Mouse (Mus musculus): ENCODE results near the gene Piezo1. TPM values are rescaled to one million over a fixed set of nuclear protein-coding genes. Genes with fewer than 3 reads are reported as not detected.

The Piezo1 gene
- total and polyA plus RNA-seq, 2 experiments = 2.2 to 11.1 TPM

GRCm38 (mm10) chr8:122457171-122457570 is 94.0 kb downstream of the Piezo1 start:
- no peak for TF ChIP-seq CTCF (IDR thresholded peaks at IDR 0.05; ENCODE audit: low read depth, low read length)
- no peak for TF ChIP-seq POLR2A (IDR thresholded peaks at IDR 0.05; ENCODE audit: extremely low read depth, insufficient read depth, low read length)

GRCm38 (mm10) chr8:122454409-122454808 is 96.7 kb downstream of the Piezo1 start:
- WGBS = 76% methylated on average over 6 of the region's 6 CpGs
- no peak for DNase-seq (ENCODE audit: extremely low read depth, low read depth, low spot score)
- no peaks in the 10 kb centered on the region for H3K79me2 ChIP-seq (ENCODE audit: control insufficient read depth, insufficient read depth, low read length)
- H3K4me3 ChIP-seq (ENCODE audit: insufficient read depth, low read depth, low read length) = no peak overlapping the region
- H3K36me3 ChIP-seq (ENCODE audit: control insufficient read depth, insufficient read depth, low read length) = no peaks in the 10 kb centered on the region
- H3K9ac ChIP-seq (ENCODE audit: low read depth, low read length) = no peak overlapping the region
- no peaks in the 10 kb centered on the region for H3K27me3 ChIP-seq (ENCODE audit: control insufficient read depth, insufficient read depth, low read length)
- H3K27ac ChIP-seq (replicated peaks; ENCODE audit: insufficient read depth, low read depth, low read length) = no peak overlapping the region
- no peaks in the 10 kb centered on the region for H3K4me1 ChIP-seq (ENCODE audit: control insufficient read depth, insufficient read depth, low read length)
- no peak for TF ChIP-seq POLR2A (IDR thresholded peaks at IDR 0.05; ENCODE audit: extremely low read depth, insufficient read depth, low read length)
- no peak for TF ChIP-seq CTCF (IDR thresholded peaks at IDR 0.05; ENCODE audit: low read depth, low read length)

More at GRCm38 (mm10) chr8:122457171-122457570, 94.0 kb downstream of the Piezo1 start:
- no peak for DNase-seq (ENCODE audit: extremely low read depth, low read depth, low spot score)
- Histone ChIP-seq H3K27ac (replicated peaks; ENCODE audit: insufficient read depth, low read depth, low read length) (no peak overlapping the region), H3K9ac (ENCODE audit: low read depth, low read length) (no peak overlapping the region), H3K36me3 (ENCODE audit: control insufficient read depth, insufficient read depth, low read length) (no peaks in the 10 kb centered on the region), H3K27me3 (ENCODE audit: control insufficient read depth, insufficient read depth, low read length) (no peaks in the 10 kb centered on the region), H3K79me2 (ENCODE audit: control insufficient read depth, insufficient read depth, low read length) (no peaks in the 10 kb centered on the region), H3K4me3 (ENCODE audit: insufficient read depth, low read depth, low read length) (no peak overlapping the region), H3K4me1 (ENCODE audit: control insufficient read depth, insufficient read depth, low read length) (peaks cover 9% of the 10 kb centered on the region)
- 89% methylated on average over 11 of the region's 11 CpGs for WGBS

GRCm38 (mm10) chr8:122452154-122452553 is 99.0 kb downstream of the Piezo1 start:
- H3K27me3 ChIP-seq (ENCODE audit: control insufficient read depth, insufficient read depth, low read length) = no peaks in the 10 kb centered on the region
- H3K79me2 ChIP-seq (ENCODE audit: control insufficient read depth, insufficient read depth, low read length) = no peaks in the 10 kb centered on the region
- no peak overlapping the region for H3K4me3 ChIP-seq (ENCODE audit: insufficient read depth, low read depth, low read length)
- no peak for TF ChIP-seq POLR2A (IDR thresholded peaks at IDR 0.05; ENCODE audit: extremely low read depth, insufficient read depth, low read length)
- no peak for TF ChIP-seq CTCF (IDR thresholded peaks at IDR 0.05; ENCODE audit: low read depth, low read length)
- no peak for DNase-seq (ENCODE audit: extremely low read depth, low read depth, low spot score)
- no peaks in the 10 kb centered on the region for H3K4me1 ChIP-seq (ENCODE audit: control insufficient read depth, insufficient read depth, low read length)
- no peaks in the 10 kb centered on the region for H3K36me3 ChIP-seq (ENCODE audit: control insufficient read depth, insufficient read depth, low read length)
- no peak overlapping the region for H3K9ac ChIP-seq (ENCODE audit: low read depth, low read length)
- H3K27ac ChIP-seq (replicated peaks; ENCODE audit: insufficient read depth, low read depth, low read length) = no peak overlapping the region
- 94% methylated on average over 10 of the region's 10 CpGs for WGBS

- H3K9ac ChIP-seq (ENCODE audit: low read depth, low read length) = no peak overlapping the region
- H3K27me3 ChIP-seq (ENCODE audit: control insufficient read depth, insufficient read depth, low read length) = no peaks in the 10 kb centered on the region
- TF ChIP-seq CTCF (IDR thresholded peaks at IDR 0.05; ENCODE audit: low read depth, low read length) (no peak), POLR2A (IDR thresholded peaks at IDR 0.05; ENCODE audit: extremely low read depth, insufficient read depth, low read length) (no peak)
- no peaks in the 10 kb centered on the region for H3K4me1 ChIP-seq (ENCODE audit: control insufficient read depth, insufficient read depth, low read length)
- no peak overlapping the region for H3K4me3 ChIP-seq (ENCODE audit: insufficient read depth, low read depth, low read length)
- no peaks in the 10 kb centered on the region for H3K36me3 ChIP-seq (ENCODE audit: control insufficient read depth, insufficient read depth, low read length)
- no peaks in the 10 kb centered on the region for H3K79me2 ChIP-seq (ENCODE audit: control insufficient read depth, insufficient read depth, low read length)
- WGBS = 81% methylated on average over 7 of the region's 7 CpGs
- no peak overlapping the region for H3K27ac ChIP-seq (replicated peaks; ENCODE audit: insufficient read depth, low read depth, low read length)
- no peak for DNase-seq (ENCODE audit: extremely low read depth, low read depth, low spot score)
These were observed 99.9 kb downstream of the Piezo1 start for GRCm38 (mm10) chr8:122451161-122451703.

GRCm38 (mm10) chr8:122445203-122445602 is 105.9 kb downstream of the Piezo1 start:
- no peak overlapping the region for H3K27ac ChIP-seq (replicated peaks; ENCODE audit: insufficient read depth, low read depth, low read length)
- DNase-seq (ENCODE audit: extremely low read depth, low read depth, low spot score) = no peak
- no peaks in the 10 kb centered on the region for H3K79me2 ChIP-seq (ENCODE audit: control insufficient read depth, insufficient read depth, low read length)
- TF ChIP-seq POLR2A (IDR thresholded peaks at IDR 0.05; ENCODE audit: extremely low read depth, insufficient read depth, low read length) (no peak), CTCF (IDR thresholded peaks at IDR 0.05; ENCODE audit: low read depth, low read length) (peak; percentile 24; the same call in 1 of the 2 replicates)
- H3K36me3 ChIP-seq (ENCODE audit: control insufficient read depth, insufficient read depth, low read length) = no peaks in the 10 kb centered on the region
- H3K27me3 ChIP-seq (ENCODE audit: control insufficient read depth, insufficient read depth, low read length) = no peaks in the 10 kb centered on the region
- H3K4me1 ChIP-seq (ENCODE audit: control insufficient read depth, insufficient read depth, low read length) = peaks cover 5% of the 10 kb centered on the region
- H3K9ac ChIP-seq (ENCODE audit: low read depth, low read length) = no peak overlapping the region
- H3K4me3 ChIP-seq (ENCODE audit: insufficient read depth, low read depth, low read length) = no peak overlapping the region
- 70% methylated on average over 3 of the region's 3 CpGs for WGBS

GRCm38 (mm10) chr8:122444058-122444748 is 106.9 kb downstream of the Piezo1 start:
- Histone ChIP-seq H3K4me3 (ENCODE audit: insufficient read depth, low read depth, low read length) (peak overlapping the region; percentile 51), H3K27ac (replicated peaks; ENCODE audit: insufficient read depth, low read depth, low read length) (peak overlapping the region; percentile 75), H3K79me2 (ENCODE audit: control insufficient read depth, insufficient read depth, low read length) (no peaks in the 10 kb centered on the region), H3K27me3 (ENCODE audit: control insufficient read depth, insufficient read depth, low read length) (no peaks in the 10 kb centered on the region), H3K4me1 (ENCODE audit: control insufficient read depth, insufficient read depth, low read length) (peaks cover 5% of the 10 kb centered on the region), H3K36me3 (ENCODE audit: control insufficient read depth, insufficient read depth, low read length) (no peaks in the 10 kb centered on the region), H3K9ac (ENCODE audit: low read depth, low read length) (0 out of 2 replicates have a peak overlapping the region, but pooled peaks have one; percentile 11)
- DNase-seq (ENCODE audit: extremely low read depth, low read depth, low spot score) = peak; percentile 90
- TF ChIP-seq POLR2A (IDR thresholded peaks at IDR 0.05; ENCODE audit: extremely low read depth, insufficient read depth, low read length) (no peak), CTCF (IDR thresholded peaks at IDR 0.05; ENCODE audit: low read depth, low read length) (no peak)
- under 1% methylated on average over 19 of the region's 19 CpGs for WGBS
